Mouse (Mus musculus) naive thymus-derived CD4-positive, alpha-beta T cell, adult 2 months (primary cell): ENCODE data around the gene Nasp.
A peak's percentile ranks its signal among the peaks of the same experiment; 100 is the strongest.
"Not testable (repeated sequence)": the region's sequence is repeated elsewhere in the genome, so short reads cannot be mapped to it uniquely, and the experiment has no call there.

Experiments used
- DNase-seq: peaks from one replicate; pipeline ENCODE4 v3.0.0-alpha.2; 2011; ENCODE audit warnings: low read depth

Nasp gene

DNA sequence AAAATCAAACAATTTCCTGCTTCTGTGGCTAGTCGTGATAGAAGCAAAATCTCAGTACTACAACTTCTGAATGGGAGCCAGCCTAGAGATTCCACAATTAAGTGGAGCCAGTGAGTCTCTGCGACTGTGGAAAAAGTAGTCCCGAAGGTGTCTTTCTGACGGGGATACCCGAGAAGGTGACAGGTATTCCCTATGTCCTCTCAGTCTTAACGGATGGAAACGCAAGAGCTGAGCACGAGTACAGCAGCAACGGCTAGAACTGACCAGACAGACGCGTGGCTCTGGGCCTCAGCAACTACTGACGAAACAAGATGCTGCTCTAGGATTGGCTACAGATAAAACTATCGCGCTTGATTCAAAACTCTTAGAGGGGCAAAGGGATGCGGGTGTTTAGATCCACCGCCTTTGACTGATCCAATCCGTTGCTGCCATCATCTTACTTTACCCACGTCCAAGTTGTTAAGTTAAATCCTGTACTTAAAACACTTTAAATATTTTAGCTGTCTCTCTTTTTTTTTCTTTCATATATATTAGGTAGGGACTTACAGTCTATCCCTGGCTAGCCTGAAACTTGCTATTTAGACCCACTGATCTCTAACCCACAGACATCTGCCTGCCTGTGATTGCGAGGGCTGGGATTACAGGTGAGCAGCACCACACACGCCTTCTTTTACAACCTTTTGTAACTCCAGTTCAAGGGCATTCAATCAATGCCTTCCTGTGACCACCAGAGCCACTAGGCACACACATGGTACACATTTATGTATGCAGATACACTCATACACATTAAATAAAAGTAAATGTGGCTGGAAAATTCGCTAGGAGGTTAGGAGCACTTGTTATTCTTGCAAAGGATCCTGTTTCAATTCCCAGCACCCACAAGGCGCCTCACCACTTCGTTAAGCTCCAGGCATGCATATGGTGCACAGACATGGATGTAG lies at the start of gene Nasp:
Gene Nasp (minus strand): TSS at position 220 of the 941 bp plus-strand sequence.
- DNase-seq = peak; percentile 94

DNA sequence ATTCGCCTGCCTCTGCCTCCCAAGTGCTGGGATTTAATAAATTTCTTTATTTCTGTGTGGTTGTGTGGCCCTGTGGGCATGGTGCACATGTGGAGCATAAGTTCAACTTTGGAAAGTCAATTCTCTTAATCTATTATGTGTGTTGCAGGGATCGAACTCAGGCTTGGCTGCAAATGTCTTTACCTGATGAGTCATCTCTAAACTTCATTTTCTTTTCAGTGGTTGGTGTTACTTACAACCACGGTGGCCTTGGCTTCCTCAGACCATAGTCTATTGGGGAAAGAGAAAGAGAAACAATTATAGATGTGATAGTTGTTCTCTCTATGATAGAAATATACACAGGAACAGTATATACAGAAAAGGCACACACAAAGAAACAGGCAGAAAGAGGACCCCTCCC lies 48.3 kb upstream of the Nasp start:
- no peak for DNase-seq

DNA sequence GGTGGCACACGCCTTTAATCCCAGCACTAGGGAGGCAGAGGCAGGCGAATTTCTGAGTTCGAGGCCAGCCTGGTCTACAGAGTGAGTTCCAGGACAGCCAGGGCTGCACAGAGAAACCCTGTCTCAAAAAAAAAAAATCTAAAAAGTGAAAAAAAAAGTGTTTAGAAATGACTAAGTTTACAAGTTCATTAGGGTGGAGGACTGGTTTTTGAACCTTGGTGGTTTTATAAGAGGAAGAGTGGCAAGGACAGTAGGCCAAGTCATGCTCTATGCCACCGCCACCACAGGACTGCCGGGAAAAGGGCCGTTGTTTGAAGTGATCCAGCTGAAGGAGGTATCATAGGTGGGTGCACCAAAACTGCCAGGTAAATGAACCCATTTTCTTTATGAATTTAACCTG lies 47.0 kb upstream of the Nasp start:
- DNase-seq = not testable (repeated sequence)

GRCm38 (mm10) chr4:116672785-116673184 lies 45.0 kb upstream of the Nasp start:
- no peak for DNase-seq

GRCm38 (mm10) chr4:116669291-116669690 lies 41.5 kb upstream of the Nasp start:
- DNase-seq = no peak

- DNase-seq = no peak
These were observed 40.4 kb upstream of the Nasp start for GRCm38 (mm10) chr4:116668145-116668544.

DNA sequence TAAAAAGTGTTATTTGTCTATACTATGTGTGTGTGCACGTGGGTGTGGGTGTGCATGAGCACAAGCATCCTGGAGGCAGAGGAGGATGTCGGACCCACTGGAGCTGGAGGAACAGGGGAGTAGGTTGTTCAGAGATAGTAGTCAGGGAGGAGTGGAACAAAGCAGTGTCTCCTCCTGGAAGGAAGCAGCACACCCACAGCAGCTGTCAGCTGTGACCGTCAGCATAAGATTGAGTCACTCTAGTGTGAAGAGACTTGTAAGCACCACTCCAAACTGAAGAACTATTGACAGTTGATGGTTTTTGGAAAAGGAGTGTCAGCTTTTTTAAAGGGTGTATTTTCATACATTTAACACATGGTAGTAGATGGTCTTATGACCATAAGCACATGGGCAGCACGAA lies 38.9 kb upstream of the Nasp start:
- no peak for DNase-seq

- DNase-seq = no peak
These were observed 34.3 kb upstream of the Nasp start for GRCm38 (mm10) chr4:116661998-116662397.

DNA sequence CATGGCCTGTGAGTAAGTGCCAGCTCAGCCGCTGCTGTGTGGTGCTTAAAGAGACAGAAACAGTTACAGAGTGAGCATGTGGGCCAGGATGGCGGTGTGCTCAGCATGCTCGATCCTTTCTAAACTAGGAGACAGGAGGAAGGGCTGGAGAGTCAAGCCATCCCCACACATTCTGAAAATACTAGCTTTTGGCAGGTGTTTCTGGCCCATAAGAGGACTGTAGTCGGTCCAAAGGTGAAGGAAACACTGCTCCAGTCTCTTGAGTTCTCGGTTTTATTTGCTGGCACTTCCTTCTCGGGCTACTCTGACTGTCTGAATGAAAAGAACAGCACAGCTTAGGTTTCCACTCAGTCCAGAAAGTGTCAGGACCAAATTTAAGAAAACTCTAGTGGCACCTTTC lies 33.1 kb upstream of the Nasp start:
- no peak for DNase-seq

DNA sequence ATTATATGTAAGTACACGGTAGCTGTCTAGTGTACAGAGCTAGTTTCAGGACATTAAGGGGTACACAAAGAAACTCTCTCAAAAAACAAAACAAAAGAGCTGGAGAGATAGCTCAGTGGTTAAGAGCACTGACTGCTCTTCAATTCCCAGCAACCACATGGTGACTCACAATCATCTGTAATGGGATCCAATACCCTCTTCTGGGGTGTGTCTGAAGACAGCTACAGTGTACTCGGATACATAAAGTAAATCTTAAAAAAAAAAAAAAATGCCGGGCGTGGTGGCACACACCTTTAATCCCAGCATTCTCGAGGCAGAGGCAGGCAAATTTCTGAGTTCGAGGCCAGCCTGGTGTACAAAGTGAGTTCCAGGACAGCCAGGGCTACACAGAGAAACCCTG lies 32.2 kb upstream of the Nasp start:
- DNase-seq = not testable (repeated sequence)

DNA sequence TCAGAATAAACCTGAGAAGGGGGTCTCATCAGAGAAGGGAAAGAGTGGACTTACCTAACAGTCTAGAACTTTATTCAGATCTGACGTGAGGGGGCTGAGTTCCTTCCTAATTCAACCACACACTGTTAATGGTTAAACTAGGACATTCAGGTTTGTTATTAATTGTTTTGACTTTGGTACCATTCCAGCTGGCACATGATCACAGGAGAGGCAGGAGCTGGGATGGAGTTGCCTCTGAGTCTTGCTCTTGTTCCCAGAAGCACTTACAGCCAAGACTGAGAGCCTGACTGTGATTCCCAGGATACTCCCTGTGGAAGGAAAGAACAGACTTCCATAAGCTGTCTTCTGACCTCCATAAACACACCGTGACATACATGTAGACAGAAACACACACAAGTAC lies 31.7 kb upstream of the Nasp start:
- no peak for DNase-seq

DNA sequence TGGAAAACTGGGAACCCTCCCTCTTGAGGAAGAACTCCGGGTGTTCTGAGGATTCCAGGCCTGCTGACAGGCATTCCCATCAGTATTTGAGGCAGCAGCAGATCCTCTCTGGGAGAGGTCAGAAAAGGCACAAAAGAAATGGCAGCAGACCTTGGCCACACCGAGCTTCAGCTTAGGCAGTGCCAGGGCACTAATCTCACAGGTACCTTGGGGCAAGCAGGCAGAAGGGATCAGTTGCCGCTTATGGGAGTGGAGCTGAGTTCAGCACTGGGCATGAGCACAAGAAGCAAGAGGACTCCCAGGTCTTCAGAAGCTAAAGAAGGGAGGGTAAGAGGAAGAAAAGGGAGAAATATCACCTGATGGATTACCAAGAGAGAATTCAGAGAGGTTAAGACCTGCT lies 30.2 kb upstream of the Nasp start:
- DNase-seq = no peak

DNA sequence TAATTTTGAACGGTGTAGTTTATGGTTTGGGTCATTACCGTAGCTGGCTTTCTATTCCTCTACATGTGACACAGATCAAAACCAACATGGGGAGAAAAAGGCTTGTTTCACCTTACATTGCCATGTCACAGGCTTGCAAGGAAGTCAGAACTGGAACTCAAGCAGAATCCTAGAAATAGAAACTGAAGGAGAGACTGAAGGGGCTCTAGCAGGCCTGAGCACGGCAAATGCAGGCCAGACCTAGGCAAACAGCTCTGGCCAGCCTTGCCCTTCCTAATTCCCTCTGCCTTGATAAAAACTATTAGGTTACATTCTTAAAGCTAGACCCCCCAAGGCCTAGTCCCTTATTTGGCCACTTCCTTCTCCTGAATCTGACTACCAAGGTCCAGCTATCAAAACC lies 27.9 kb upstream of the Nasp start:
- DNase-seq = no peak

- DNase-seq = no peak
These were observed 27.4 kb upstream of the Nasp start for GRCm38 (mm10) chr4:116655100-116655499.

- DNase-seq = no peak
These were observed 25.5 kb upstream of the Nasp start for GRCm38 (mm10) chr4:116653228-116653627.

GRCm38 (mm10) chr4:116651797-116652135 lies 24.0 kb upstream of the Nasp start:
- DNase-seq = no peak

- peak; percentile 81 for DNase-seq
These were observed 23.4 kb upstream of the Nasp start, which contains the start of gene Akr1a1 for GRCm38 (mm10) chr4:116650924-116651796. TSS of gene Akr1a1 (minus strand) at chr4:116651680.

- DNase-seq = no peak
These were observed 22.6 kb upstream of the Nasp start for GRCm38 (mm10) chr4:116650365-116650764.

GRCm38 (mm10) chr4:116649411-116649810 lies 21.7 kb upstream of the Nasp start:
- DNase-seq = no peak

DNA sequence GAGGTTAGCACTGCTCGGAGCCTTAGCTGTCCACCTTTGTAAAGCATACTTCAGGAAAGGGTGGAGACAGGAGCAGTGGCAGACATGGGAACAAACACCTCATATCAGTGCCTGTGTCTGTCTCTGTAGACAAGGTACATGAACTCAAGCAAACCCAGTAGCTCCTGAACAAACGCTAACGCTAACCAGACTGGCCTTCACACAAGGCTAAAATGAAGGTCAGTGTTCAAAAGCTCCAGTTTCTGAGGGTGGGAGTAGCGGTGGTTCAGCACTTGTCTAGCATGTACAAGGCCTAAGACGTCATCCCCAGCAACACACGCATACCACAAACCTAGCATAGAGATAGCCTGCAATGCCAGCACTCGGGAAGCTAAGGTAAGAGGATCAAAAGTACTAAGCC lies 17.9 kb upstream of the Nasp start:
- DNase-seq = no peak

DNA sequence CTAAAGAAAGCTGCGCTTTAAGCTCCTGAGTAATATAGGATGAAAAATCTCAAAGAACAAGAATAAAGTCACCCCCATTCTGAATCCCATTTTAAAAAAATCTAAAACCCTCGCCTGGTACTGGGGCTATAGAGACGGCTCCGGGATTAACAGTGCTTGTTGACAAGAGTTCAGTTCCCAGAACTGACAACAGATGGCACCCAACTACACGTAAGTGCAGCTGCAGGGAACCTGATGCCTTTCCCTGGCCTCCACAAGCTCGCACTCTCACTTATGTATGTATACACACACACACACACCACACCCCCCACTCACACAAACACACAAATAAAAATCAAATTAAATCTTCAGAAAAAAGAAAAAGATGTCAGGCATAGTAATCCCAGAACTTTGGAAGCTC lies 16.6 kb upstream of the Nasp start:
- peak; percentile 56 for DNase-seq

DNA sequence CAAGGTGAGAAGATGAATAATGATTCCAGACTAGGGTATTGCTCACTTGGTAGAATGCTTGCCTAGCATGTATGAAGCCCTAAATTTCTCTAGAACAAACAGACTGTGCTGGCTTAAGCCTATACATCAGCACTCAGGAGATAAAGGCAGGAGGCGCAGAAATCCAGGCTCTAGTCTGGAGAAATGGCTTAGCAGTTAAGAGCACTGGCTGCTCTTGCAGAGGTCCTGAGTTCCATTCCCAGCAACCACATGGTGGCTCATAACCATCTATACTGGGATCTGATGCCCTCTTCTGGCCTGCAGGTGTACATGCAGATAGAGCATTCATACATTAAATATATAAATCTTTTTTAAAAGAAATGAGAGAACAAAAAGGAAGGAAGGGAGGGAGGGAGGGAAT lies 14.3 kb upstream of the Nasp start:
- no peak for DNase-seq

DNA sequence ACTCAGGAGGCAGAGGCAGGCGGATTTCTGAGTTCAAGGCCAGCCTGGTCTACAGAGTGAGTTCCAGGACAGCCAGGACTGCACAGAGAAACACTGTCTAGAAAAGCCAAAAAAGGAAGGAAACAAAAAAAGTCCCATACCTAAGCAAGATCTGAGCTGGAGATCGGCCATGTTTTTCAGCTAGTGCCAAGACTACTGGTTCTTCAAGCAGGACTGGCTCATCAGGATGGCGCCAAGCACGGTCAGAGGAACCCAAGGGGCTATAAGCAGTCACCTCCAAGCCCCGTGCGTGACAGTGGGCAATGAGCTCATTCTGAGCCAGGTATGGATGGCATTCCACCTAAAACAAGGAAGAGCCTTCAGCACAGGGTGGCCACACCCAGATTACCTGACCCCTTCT lies 11.1 kb upstream of the Nasp start:
- DNase-seq = no peak
